Mouse (Mus musculus) fibroblast of lung, adult 2 months (primary cell): ENCODE results near the gene Sphk1.
A peak's percentile ranks its signal among the peaks of the same experiment; 100 is the strongest.

Experiments
- DNase-seq: peaks from one replicate; pipeline ENCODE4 v3.0.0-alpha.2; 2011; ENCODE audit warnings: low read depth

Gene Sphk1

GRCm38 (mm10) chr11:116508689-116509088 lies 22.0 kb upstream of the Sphk1 start:
- DNase-seq, result no peak

GRCm38 (mm10) chr11:116511301-116511868 lies 19.3 kb upstream of the Sphk1 start:
- no peak for DNase-seq

GRCm38 (mm10) chr11:116512154-116512553 lies 18.6 kb upstream of the Sphk1 start:
- no peak for DNase-seq

GRCm38 (mm10) chr11:116512987-116513386 lies 17.7 kb upstream of the Sphk1 start:
- DNase-seq, result no peak

GRCm38 (mm10) chr11:116513531-116514038 lies 17.1 kb upstream of the Sphk1 start:
- no peak for DNase-seq

GRCm38 (mm10) chr11:116515330-116516020 lies 15.2 kb upstream of the Sphk1 start:
- no peak for DNase-seq

GRCm38 (mm10) chr11:116518482-116518881 lies 12.2 kb upstream of the Sphk1 start:
- peak; percentile 96 for DNase-seq

GRCm38 (mm10) chr11:116521143-116521542 lies 9.6 kb upstream of the Sphk1 start:
- no peak for DNase-seq

- no peak for DNase-seq
Observed at GRCm38 (mm10) chr11:116522046-116522445, 8.7 kb upstream of the Sphk1 start.

GRCm38 (mm10) chr11:116522886-116523698 lies 7.6 kb upstream of the Sphk1 start:
- DNase-seq, result peak; percentile 31

GRCm38 (mm10) chr11:116523699-116524189 lies 7.0 kb upstream of the Sphk1 start:
- peak; percentile 90 for DNase-seq

DNA sequence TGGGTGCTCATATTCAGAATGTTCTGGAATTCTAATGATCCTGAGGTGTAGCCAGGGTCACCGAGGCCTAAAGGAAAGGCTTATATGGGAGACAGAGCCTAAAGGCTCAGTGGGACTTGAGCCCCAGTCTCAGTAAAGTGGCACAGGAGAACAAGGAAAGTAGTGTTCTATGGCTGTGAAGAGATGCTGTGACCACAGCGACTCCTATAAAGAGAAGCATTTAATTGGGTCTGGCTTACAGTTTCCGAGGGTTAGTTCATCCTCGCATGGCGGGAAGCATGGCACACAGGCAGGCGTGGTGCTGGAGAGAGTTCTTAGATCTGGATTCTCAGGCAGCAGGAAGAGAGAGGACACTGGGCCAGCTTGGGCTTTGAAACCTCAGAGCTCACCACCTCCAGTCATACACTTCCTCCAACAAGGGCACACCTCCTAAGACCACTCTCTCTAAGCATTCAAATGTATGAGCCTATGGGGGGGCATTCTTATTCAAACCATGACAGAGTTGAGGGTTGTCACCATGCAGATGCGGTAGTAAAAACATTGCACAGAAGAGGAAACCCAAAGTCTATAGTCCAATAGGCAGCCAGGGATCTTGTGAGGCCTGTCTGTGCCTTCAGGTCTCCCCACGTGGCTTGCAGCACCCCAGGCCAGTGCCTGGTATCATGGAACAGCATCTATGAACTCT lies 1.9 kb upstream of the Sphk1 start:
- no peak for DNase-seq

DNA sequence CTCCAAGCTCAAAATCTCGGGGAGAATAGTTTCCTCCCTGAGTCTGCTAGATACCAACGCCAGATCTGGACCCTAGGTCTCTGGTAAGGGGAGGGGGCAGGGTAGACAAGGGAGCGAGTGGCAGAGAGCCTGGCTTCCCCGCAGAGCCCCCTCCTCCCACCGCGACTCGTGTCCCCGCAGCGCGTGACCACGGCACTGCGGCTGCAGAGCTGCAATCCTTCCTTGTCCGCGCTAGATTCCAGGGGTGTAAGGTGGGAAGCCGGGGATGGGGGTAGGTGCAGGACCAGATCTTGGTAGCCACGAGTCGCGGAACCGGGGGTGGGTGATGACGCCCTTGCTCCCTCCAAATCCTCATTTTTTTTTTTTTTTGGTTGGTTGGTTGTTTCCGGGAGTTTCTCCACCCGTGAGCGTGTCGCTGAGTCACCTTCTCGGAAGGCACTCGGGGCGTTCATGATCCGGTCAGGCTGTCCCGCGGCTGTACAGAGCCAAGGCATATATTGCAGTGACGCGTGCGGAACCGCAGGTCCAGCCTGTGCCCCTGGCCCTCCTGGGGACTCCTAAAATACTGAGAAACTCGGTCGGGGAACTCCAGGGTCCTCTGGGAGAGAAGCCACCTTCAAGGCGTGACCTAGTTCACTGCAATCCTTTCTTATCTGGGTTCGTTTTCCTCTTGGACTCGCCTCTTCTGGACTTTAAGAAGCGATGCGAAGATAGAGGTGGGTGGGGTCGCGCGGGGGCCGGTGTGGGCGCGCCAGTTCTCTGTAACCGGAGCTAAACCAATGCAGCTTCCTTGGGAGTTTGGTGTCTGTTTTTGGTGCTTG lies 856 bp downstream of the Sphk1 start:
- no peak for DNase-seq

DNA sequence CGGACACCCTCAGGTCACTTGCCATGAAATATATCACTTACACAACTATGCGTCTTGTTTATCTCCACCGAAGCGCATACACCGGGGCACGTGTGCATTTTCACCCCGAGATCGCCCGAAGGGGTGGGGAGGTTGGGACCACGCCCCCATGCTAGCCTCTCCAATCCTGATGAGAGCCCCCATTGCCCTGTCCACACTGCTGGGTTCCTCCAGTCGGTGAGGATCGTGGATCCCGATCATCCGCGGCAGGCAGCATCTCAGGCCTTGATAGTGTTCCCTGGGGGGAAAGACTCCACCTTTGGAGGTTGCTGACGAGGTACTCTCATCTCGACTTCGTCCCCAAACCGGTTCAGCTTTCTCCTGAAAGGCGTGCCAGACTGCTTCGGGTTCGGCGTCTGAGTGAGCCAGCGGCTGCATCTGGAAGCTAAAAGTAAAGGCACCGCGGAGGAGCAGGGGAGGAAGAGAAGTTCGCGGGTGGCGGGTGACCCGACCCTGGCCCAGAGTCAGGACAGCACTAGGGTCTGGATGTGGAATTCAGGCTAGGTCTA lies 1.6 kb downstream of the Sphk1 start:
- DNase-seq, result no peak

DNA sequence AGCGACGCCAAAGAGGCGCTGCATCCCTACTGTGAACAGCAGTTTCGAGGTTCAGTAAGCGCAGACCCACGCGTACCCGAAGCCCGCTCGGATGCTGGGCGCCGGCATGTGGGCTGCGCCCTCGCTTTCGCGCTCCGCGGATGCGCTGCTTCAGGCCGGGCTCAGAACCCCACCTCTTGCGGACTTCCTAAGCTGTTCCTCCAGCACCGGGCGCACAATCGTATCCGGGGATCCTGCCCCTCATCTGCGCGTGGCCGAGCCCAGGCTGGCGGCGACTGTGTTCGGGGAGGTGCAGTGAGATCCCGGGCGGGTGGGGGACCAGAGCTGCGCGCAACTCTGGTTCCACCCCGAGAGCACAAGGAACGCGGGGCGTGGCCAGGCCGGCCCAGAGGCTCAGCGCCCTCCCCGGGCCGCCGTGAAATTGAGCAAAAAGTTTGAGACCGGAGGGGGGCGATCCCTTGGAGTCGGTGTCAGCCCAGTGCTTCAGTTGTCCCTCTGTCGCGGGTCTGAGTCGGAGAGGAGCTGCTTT lies 2.1 kb downstream of the Sphk1 start:
- DNase-seq, result peak; percentile 45

GRCm38 (mm10) chr11:116533341-116534153 lies 2.8 kb downstream of the Sphk1 start:
- peak; percentile 44 for DNase-seq

DNA sequence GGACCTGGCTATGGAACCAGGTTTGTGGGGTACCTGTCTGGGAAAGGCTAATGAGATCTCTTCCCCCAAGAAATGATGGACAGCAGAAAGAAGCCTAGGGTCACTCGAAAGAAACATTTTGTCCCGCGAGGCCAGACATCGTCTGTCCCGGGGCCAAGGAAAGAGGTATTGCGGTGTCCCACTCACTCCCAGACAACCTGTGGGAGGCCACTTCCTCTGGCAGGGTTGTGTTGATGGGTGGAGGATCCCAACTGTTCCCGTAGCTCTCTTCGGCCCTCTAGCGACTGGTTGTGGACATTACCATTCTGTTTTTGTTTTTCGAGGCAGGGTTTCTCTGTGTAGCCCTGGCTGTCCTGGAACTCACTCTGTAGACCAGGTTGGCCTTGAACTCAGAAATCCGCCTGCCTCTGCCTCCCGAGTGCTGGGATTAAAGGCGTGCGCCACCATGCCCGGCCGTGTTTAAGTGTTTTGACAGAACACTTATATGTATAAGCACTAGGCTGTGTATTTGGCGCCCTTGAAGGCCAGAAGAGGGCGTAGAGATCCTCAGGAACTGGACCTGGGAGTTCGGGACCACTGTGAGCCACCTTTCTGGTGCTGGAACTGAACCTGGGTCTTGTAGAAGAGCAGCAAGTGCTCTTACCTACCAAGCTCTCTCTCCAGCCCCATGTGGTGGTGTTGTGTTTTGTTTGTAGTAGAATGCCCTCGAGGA lies 3.6 kb downstream of the Sphk1 start:
- DNase-seq, result peak; percentile 75

GRCm38 (mm10) chr11:116536685-116537084 lies 6.0 kb downstream of the Sphk1 start:
- no peak for DNase-seq

DNA sequence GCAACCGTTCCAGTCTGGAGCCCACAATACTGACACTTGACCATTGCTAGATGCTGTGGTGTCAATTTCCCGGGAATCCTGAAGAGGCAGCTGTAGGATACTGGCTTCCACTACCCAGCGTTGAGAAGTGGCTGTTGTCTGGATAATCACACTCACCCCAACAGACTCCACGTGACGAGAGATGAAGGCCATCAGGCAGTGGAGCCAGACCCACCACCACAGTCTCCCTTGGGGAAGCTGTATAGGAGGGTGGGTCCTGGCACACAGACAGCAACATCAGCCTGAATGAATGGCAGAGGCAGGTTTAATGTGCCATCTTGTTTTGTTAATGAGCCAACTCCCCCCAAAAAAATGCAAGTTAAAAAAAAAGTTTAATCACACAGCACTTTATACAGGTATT lies 6.7 kb downstream of the Sphk1 start:
- DNase-seq, result no peak
